Mouse (Mus musculus): Measurements from ENCODE around the gene Ankrd66.
"Not testable (repeated sequence)": the region's sequence is repeated elsewhere in the genome, so short reads cannot be mapped to it uniquely, and the experiment has no call there.

Ankrd66 gene

GRCm38 (mm10) chr17:43534362-43535222 lies 8.8 kb downstream of the Ankrd66 start:
- DNase-seq: no peak

- no peak for DNase-seq
These were observed 12.2 kb downstream of the Ankrd66 start for GRCm38 (mm10) chr17:43531192-43531591.

GRCm38 (mm10) chr17:43530507-43530906 lies 12.9 kb downstream of the Ankrd66 start:
- no peak for DNase-seq

GRCm38 (mm10) chr17:43520166-43520565 lies 23.3 kb downstream of the Ankrd66 start:
- DNase-seq: no peak

GRCm38 (mm10) chr17:43518644-43519409 lies 24.6 kb downstream of the Ankrd66 start:
- peak; percentile 17 to 23 for DNase-seq

- DNase-seq: no peak
These were observed 32.7 kb downstream of the Ankrd66 start for GRCm38 (mm10) chr17:43510782-43511181.

- DNase-seq: no peak
These were observed 38.9 kb downstream of the Ankrd66 start for GRCm38 (mm10) chr17:43504594-43504934.

GRCm38 (mm10) chr17:43503861-43504593 lies 39.4 kb downstream of the Ankrd66 start:
- no peak for DNase-seq

GRCm38 (mm10) chr17:43502592-43502991 lies 40.8 kb downstream of the Ankrd66 start, which contains the start of gene Mep1a:
TSS of gene Mep1a (minus strand) at chr17:43502812.
- no peak for DNase-seq

GRCm38 (mm10) chr17:43501631-43502030 lies 41.8 kb downstream of the Ankrd66 start:
- DNase-seq: no peak

GRCm38 (mm10) chr17:43501223-43501622 lies 42.2 kb downstream of the Ankrd66 start:
- DNase-seq: no peak

GRCm38 (mm10) chr17:43500513-43500912 lies 42.9 kb downstream of the Ankrd66 start:
- DNase-seq: no peak

- no peak for DNase-seq
These were observed 45.9 kb downstream of the Ankrd66 start for GRCm38 (mm10) chr17:43497521-43497920.

- DNase-seq: no peak
These were observed 47.9 kb downstream of the Ankrd66 start for GRCm38 (mm10) chr17:43495502-43495901.

GRCm38 (mm10) chr17:43490371-43490770 lies 53.1 kb downstream of the Ankrd66 start:
- DNase-seq: not testable (repeated sequence)

- DNase-seq: no peak
These were observed 54.8 kb downstream of the Ankrd66 start for GRCm38 (mm10) chr17:43488439-43489151.

GRCm38 (mm10) chr17:43485982-43486381 lies 57.5 kb downstream of the Ankrd66 start:
- no peak for DNase-seq
